Mouse (Mus musculus) stomach, postnatal 0 days (tissue): Measurements from ENCODE around the gene Cdr1.

Experiments used
- CTCF ChIP-seq: IDR thresholded peaks from 2 replicates; pipeline ENCODE4 v1.5.1; 2016; ENCODE audit warnings: antibody characterized with exemption, low read depth, mild to moderate bottlenecking, moderate library complexity
- EP300 ChIP-seq: optimal IDR thresholded peaks from 2 replicates; pipeline ENCODE3; 2016; ENCODE audit warnings: antibody characterized with exemption

GRCm38 (mm10) chrX:61161249-61161648, 24.1 kb downstream of the Cdr1 start:
- TF ChIP-seq CTCF = peak; percentile 29
- TF ChIP-seq EP300 = no peak
